Mouse (Mus musculus) stomach, postnatal 0 days (tissue): ENCODE measurements around the gene Epyc.

ENCODE experiments used
- CTCF ChIP-seq: IDR thresholded peaks from 2 replicates; pipeline ENCODE4 v1.5.1; 2016; ENCODE audit warnings: antibody characterized with exemption, low read depth, mild to moderate bottlenecking, moderate library complexity
- EP300 ChIP-seq: optimal IDR thresholded peaks from 2 replicates; pipeline ENCODE3; 2016; ENCODE audit warnings: antibody characterized with exemption

DNA sequence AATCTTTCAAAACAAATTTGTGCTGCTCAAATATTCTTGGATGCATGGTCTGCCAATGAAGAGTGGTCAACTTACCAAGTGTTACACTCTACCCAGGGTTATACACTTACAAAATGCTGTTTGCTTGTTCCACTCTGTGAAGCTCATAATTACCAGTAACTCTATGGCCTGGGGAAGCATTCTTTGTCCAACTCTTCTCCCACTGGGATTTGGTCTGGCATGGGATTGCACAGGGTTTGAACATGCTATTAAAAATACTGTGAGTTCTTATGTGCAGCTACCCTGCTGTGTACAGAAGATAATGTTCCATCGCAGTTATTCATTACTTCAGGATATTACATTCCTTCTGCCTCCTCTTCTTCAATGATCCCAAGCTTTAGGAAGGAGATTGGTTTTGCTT is 43.3 kb downstream of the Epyc start:
- TF ChIP-seq CTCF (no peak), EP300 (no peak)
